Mouse (Mus musculus) embryonic facial prominence, embryonic 11.5 days (tissue): ENCODE data around the gene Nhlrc4. TPM values are rescaled to one million over a fixed set of nuclear protein-coding genes. Genes with fewer than 3 reads are reported as not detected.
A peak's percentile ranks its signal among the peaks of the same experiment; 100 is the strongest.

Experiments
- ATAC-seq: fragments of 200-750 bp; cut with Nextera tagmentation; replicated peaks from 2 replicates; pipeline ENCODE4 v1.8.0; 2017; ENCODE audit warnings: low read depth; ENCODE audit not compliant: insufficient number of reproducible peaks, low FRiP score, low TSS enrichment
- DNase-seq: peaks from one replicate; pipeline ENCODE4 v3.0.0-alpha.2; 2015; ENCODE audit warnings: low spot score
- H3K27ac ChIP-seq: fragments of 300-500 bp; sonication (generic); replicated peaks from 2 replicates; pipeline ENCODE4 v1.5.1; 2014; ENCODE audit warnings: mild to moderate bottlenecking, low read depth, low read length, control low read depth
- H3K27me3 ChIP-seq: fragments of 300-500 bp; sonication (generic); 2 replicates; pipeline ENCODE4 v1.6.1; 2014; ENCODE audit warnings: mild to moderate bottlenecking, low read length, moderate library complexity, mixed read lengths; ENCODE audit not compliant: control insufficient read depth, insufficient read depth
- H3K36me3 ChIP-seq: fragments of 300-500 bp; sonication (generic); replicated peaks from 2 replicates; pipeline ENCODE4 v1.6.1; 2014; ENCODE audit warnings: low read depth, mild to moderate bottlenecking, low read length, moderate library complexity, mixed read lengths; ENCODE audit not compliant: control insufficient read depth, insufficient read depth
- H3K4me1 ChIP-seq: fragments of 300-500 bp; sonication (generic); 2 replicates; pipeline ENCODE4 v1.6.1; 2014; ENCODE audit warnings: low read length, mixed read lengths; ENCODE audit not compliant: control insufficient read depth, insufficient read depth
- H3K4me2 ChIP-seq: fragments of 300-500 bp; sonication (generic); 2 replicates; pipeline ENCODE4 v1.6.1; 2014; ENCODE audit warnings: low read depth, mild to moderate bottlenecking, control low read depth, low read length, moderate library complexity
- H3K4me3 ChIP-seq: fragments of 300-500 bp; sonication (generic); 2 replicates; pipeline ENCODE4 v1.5.1; 2014; ENCODE audit warnings: low read depth, low read length, control low read depth
- H3K9ac ChIP-seq: fragments of 300-500 bp; sonication (generic); replicated peaks from 2 replicates; pipeline ENCODE4 v1.6.1; 2014; ENCODE audit warnings: mild to moderate bottlenecking, control low read depth, low read length
- H3K9me3 ChIP-seq: fragments of 300-500 bp; sonication (generic); replicated peaks from 2 replicates; pipeline ENCODE4 v1.6.1; 2016; ENCODE audit warnings: mild to moderate bottlenecking, low read length, inconsistent platforms, mixed read lengths; ENCODE audit not compliant: control insufficient read depth
- WGBS: fragments of 180-500 bp; shearing (Covaris S2); extraction: QIAGEN DNeasy Blood & Tissue Kit; methylation state at CpG from one replicate; pipeline ENCODE4 v1.1.7; 2014; 5-methylcytosine and 5-hydroxymethylcytosine counted together
- polyA plus RNA-seq: library from polyadenylated mRNA; unstranded; fragments of >200 nt; fragmentation: Nextera tagmentation; extraction: Ambion mirVana; gene quantifications from 2 replicates; pipeline ENCODE4 v1.2.1, GENCODE M21; 2014

The Nhlrc4 gene
- polyA plus RNA-seq: 0.15 TPM in 1 of 2 replicates, not detected in the other

DNA sequence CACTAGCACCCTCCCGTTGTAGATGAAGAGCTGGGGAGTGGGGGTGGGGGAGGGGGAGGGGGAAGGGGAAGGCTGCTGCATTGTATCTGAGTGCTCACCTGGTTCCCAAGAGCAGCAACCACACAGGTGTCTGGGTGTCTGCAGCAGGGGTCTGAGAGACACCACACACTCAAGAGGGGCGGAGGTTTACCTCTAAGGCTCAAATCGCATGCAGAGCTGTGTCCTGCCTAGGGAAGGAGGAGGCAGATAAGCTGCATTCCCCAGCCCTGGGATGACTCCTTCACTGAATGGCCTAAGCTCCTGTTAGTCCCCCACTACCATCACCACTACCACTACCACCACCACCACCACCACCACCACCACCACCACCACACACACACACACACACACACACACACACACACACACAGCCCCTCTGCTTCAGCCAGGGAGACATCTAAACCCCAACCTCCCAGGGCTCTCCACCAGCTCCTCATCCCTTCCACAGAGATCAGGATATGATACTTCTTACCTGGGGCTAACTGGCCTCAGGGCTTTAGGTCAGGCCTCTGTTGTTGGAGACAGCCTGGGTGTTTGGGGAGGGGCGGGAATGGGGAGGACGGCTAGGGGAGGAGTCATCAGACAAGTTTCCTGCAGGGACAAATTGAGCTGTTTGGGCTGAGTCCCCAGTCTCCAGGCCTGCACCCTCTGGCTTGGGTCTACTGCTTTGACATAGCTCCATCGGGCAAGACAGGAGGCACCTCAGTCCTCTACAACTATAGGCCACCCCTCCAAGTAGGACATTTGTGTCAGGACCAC is at the start of gene Nhlrc4, which contains the start of gene Pigq:
Nhlrc4 (minus strand) TSS at position 596 of the 798 bp plus-strand sequence.
Pigq (minus strand) TSS at position 571 of the 798 bp plus-strand sequence.
- Histone ChIP-seq H3K9me3 (no peaks in the 10 kb centered on the region), H3K36me3 (no peaks in the 10 kb centered on the region), H3K9ac (no peak within 1 kb of the TSS), H3K4me3 (no peak within 1 kb of the TSS), H3K27ac (no peak within 1 kb of the TSS), H3K4me1 (no peaks in the 10 kb centered on the region; the same call in 1 of the 2 replicates), H3K4me2 (peak within 1 kb of the TSS; percentile 8; the same call in 1 of the 2 replicates), H3K27me3 (no peaks in the 10 kb centered on the region)
- DNase-seq (no peak), ATAC-seq (no peak)
- 53% methylated on average over 5 of the region's 6 CpGs for WGBS

DNA sequence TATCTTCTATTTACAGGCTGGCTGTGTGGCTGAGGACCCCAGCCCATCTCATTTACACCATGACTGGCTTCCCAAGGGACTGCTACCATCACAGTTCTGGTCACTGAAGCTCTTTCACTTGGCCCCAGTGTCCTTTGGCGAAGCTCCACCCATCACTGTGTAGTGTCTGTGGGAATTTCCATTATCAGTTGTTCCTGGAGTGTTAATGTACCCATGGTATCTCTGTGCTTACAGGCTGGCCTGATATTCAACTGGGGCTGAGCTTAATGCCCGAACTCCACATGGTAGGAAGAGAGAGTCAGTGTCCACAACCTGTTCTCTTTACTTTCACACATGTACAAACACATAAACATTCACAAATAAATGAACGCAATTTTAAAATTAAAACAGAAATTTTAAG is 48.7 kb upstream of the Nhlrc4 start:
- Histone ChIP-seq H3K9ac (no peak overlapping the region), H3K4me1 (no peaks in the 10 kb centered on the region), H3K27me3 (no peaks in the 10 kb centered on the region), H3K4me3 (no peak overlapping the region), H3K27ac (no peak overlapping the region), H3K4me2 (no peak overlapping the region), H3K36me3 (peaks cover 19% of the 10 kb centered on the region), H3K9me3 (no peaks in the 10 kb centered on the region)
- DNase-seq (no peak), ATAC-seq (no peak)
- WGBS: 87% methylated on average over 3 of the region's 3 CpGs

GRCm38 (mm10) chr17:25992274-25992673 is 47.5 kb upstream of the Nhlrc4 start:
- no peaks in the 10 kb centered on the region for H3K27me3 ChIP-seq
- no peak overlapping the region for H3K4me3 ChIP-seq
- H3K36me3 ChIP-seq: peaks cover 17% of the 10 kb centered on the region
- H3K4me2 ChIP-seq: no peak overlapping the region
- no peaks in the 10 kb centered on the region for H3K9me3 ChIP-seq
- H3K27ac ChIP-seq: no peak overlapping the region
- 94% methylated on average over 4 of the region's 4 CpGs for WGBS
- H3K9ac ChIP-seq: no peak overlapping the region
- DNase-seq (no peak), ATAC-seq (no peak)
- H3K4me1 ChIP-seq: no peaks in the 10 kb centered on the region

- ATAC-seq (no peak), DNase-seq (no peak)
- Histone ChIP-seq H3K4me1 (no peaks in the 10 kb centered on the region), H3K4me2 (no peak overlapping the region), H3K9me3 (no peaks in the 10 kb centered on the region), H3K4me3 (no peak overlapping the region), H3K36me3 (peaks cover 17% of the 10 kb centered on the region), H3K27me3 (no peaks in the 10 kb centered on the region), H3K9ac (no peak overlapping the region), H3K27ac (no peak overlapping the region)
- WGBS: 93% methylated on average over 5 of the region's 5 CpGs
These were observed 45.6 kb upstream of the Nhlrc4 start for GRCm38 (mm10) chr17:25990331-25990730.

DNA sequence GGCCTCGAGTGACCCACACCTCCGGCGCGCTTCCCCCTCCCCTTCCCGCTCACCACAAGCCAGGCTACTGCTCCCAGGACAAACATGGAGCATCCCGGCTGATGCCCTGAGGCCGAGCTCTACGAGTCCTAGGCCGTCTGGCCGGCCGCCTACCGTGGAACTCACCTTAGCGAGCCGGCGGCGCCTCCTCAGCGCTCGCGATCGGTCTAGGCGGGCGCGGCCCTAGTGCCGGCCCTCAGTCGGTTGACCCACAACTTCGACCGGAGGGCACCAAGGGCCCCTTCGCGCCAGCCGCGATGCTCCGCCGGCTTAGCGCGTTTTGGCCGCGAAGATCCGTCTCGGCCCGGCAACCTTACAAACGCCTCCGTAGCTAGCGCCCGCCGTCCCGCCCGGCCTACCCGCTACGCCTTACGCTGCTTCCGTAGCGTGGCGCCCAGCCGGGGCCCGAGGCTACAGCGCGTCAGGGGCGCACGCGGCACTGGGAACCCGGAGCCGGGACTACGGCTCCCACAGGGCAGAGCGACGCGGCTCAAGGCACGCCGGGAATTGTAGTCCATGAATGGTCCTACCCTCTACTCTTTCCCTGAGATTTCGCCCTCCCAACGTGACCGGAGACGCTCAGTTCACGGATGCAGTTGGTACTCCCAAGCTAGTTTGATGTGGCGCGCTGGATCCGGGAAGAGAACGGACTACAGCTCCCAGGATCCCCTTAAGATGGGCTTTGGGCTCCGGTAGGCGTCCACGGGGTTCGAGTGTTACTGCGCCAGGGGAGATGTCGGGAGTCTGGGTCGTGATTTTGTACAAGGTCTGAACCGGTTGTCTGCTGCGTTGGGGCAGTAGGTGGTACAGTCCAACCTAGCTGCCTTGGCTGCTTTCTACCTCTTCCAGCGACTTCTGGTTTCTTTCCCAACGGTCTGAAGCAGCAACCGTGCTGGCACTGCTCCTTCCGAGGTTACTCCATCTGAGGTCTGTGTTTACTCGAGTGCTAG is 40.8 kb upstream of the Nhlrc4 start, which contains the start of gene Capn15:
Capn15 (minus strand) TSS at position 491 of the 989 bp plus-strand sequence.
- H3K4me1 ChIP-seq: no peaks in the 10 kb centered on the region; the same call in 1 of the 2 replicates
- H3K4me3 ChIP-seq: peak within 1 kb of the TSS; percentile 86
- peaks cover 12% of the 10 kb centered on the region for H3K36me3 ChIP-seq
- H3K9me3 ChIP-seq: no peaks in the 10 kb centered on the region
- H3K4me2 ChIP-seq: peak within 1 kb of the TSS; percentile 86
- H3K27me3 ChIP-seq: no peaks in the 10 kb centered on the region
- ATAC-seq (peak; percentile 99), DNase-seq (peak; percentile 99)
- WGBS: under 1% methylated on average over 91 of the region's 91 CpGs
- peak within 1 kb of the TSS; percentile 84 for H3K27ac ChIP-seq
- H3K9ac ChIP-seq: peak within 1 kb of the TSS; percentile 93

DNA sequence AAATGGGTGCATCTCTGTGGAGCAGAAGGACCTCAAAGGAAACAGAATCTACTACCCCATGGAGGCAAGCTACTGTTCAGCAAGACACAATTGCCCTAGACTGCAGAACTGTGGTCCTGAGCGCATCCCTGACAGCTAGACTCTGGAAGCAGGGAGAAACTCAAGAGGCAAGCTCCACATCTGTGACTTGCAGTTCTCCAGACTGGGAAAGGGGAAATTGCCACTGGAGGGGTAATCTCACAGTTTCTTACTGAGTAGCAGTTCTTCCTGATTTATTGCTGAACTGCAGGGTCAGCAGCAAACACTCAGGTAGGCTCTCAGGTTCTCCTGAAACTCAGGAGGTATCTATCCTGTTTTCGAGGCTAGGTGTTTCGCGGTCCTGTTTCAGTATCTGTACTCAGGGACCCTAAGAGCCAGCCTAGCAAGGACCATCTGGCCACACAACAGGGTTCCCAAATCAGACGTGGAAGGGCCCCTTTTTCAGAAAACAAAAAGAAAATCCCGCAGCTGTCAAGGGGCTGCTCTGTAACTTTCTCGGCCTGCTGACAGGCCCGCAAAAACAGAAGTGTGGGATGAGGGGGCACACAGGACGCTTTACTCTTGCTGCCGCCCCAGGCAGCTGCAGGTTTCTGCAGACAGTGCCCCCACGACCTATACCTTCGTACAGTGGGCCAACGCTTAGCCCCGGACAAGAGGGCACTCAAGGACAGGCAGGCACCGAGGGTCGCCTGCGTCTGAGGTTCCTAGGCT is 40.0 kb upstream of the Nhlrc4 start:
- Histone ChIP-seq H3K27ac (peak overlapping the region; percentile 84), H3K27me3 (no peaks in the 10 kb centered on the region), H3K4me2 (peak overlapping the region; percentile 86), H3K36me3 (peaks cover 4% of the 10 kb centered on the region), H3K9ac (peak overlapping the region; percentile 93), H3K4me3 (peak overlapping the region; percentile 86), H3K9me3 (no peaks in the 10 kb centered on the region), H3K4me1 (no peaks in the 10 kb centered on the region; the same call in 1 of the 2 replicates)
- peak; percentile 19 for ATAC-seq
- 12% methylated on average over 17 of the region's 17 CpGs for WGBS
- DNase-seq: peak; percentile 8

- no peak overlapping the region for H3K27ac ChIP-seq
- H3K4me3 ChIP-seq: peak overlapping the region; percentile 86
- H3K4me2 ChIP-seq: no peak overlapping the region
- no peak overlapping the region; the same call in 1 of the 2 replicates for H3K9ac ChIP-seq
- no peaks in the 10 kb centered on the region for H3K9me3 ChIP-seq
- no peaks in the 10 kb centered on the region for H3K27me3 ChIP-seq
- H3K4me1 ChIP-seq: no peaks in the 10 kb centered on the region; the same call in 1 of the 2 replicates
- no peaks in the 10 kb centered on the region for H3K36me3 ChIP-seq
- WGBS: 96% methylated on average over 1 of the region's 1 CpGs
- DNase-seq: no peak
- no peak for ATAC-seq
These were observed 39.3 kb upstream of the Nhlrc4 start for GRCm38 (mm10) chr17:25984066-25984465.
